Mouse (Mus musculus) cerebellum, postnatal 4 days (tissue): ENCODE measurements around the gene Hmga1b.
A peak's percentile ranks its signal among the peaks of the same experiment; 100 is the strongest.
"Not testable (repeated sequence)": the region's sequence is repeated elsewhere in the genome, so short reads cannot be mapped to it uniquely, and the experiment has no call there.

ENCODE experiments used
- DNase-seq, 2 experiments: peaks; one replicate each; pipeline ENCODE4 v3.0.0; 2022; ENCODE audit warnings: low spot score in 2 of 2, mixed read lengths in 1 of 2

The Hmga1b gene

DNA sequence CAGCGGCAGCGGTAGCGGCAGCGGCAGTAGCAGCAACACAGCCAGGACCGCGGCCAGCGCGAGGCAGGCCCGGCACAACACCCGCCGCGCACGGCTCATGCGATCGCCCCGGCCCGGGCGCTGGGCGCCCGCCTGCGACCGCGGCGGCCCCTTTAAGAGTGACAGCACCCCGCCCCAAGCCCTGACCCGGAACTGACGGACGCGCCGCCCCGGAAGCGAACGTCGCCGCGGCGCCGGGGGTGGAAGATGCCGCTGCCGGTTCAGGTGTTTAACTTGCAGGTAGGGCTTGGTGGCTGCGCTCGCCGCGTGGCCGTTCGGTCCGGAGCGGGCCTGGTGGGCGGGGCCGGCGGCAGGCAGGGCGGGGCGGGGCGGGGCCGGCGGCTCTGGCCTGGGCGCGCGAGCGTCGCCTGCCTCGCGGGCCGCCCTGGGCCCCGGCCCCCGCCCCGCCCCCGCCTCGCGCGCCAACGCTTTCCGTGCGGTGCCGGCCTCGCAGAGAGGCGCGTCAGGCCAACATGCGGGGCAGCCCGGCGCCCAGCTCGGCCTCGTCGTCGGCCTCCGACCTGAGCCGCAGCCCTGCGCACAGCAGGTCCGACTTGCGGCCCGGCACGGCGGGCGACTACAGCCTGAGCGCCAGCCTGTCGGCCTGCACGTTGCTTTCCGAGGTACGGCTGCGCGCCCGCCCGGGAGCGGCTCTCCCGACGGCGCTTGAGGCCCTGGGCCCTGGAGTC, 21.6 kb downstream of the Hmga1b start, which contains the start of the genes Rfng and Gps1:
Gene Rfng (minus strand): TSS at position 144 of the 728 bp plus-strand sequence.
Gene Gps1 (plus strand): TSS at position 209 of the 728 bp plus-strand sequence.
- DNase-seq, result peak; percentile 66 to 81

DNA sequence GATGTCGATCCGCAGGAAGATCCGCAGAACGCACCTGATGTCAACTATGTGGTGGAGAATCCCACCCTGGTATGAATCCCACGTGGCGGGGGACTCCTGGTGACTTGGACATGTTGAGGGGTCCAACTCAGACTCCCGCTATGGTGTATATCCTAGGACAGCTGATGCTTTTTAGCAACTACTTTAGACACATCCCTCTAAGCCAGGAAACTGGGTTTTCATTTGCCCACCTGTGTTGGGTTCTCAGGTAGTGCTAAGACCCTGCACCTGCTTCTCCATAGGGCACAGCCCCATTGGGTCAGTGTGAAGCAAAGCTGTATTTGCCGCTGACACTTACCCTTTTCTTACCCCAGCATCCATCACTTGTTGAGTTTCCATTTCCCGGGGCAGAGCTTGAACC, 22.6 kb downstream of the Hmga1b start:
- no peak for DNase-seq

DNA sequence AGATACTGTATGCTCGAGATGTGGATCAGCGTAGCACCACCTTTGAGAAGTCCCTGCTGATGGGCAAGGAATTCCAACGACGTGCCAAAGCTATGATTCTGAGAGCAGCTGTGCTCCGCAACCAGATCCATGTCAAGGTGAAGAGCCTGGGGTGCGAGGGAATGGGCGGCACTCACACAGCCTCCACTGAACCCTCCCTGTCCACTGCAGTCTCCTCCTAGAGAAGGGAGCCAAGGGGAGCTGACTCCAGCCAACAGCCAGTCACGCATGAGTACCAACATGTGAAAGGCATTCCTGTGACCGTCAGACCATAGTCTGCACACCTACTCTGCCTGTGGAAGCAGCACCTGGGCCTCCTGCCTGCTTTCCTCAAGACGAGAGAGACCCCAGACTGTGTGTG, 25.9 kb downstream of the Hmga1b start:
- not testable (repeated sequence) for DNase-seq

DNA sequence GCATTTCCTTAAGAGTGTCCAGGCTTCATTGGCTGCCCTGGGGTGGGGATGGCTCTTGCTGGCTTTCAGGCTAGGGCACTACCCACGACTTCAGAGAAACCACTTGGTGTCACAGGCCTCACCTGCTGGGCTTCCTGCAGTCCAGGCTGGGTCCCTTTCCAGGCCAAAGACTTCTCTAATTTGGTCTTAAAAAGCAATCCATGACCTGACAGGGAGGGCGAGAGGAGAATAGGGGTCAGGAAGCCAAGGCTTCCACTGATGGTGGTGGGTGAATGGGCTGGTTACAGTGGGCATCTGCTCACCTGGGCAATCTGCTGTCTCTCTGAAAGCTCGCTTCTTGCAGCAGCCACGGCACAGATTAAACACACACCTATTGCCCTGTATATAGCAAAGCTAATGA, 26.8 kb downstream of the Hmga1b start:
- DNase-seq, result no peak

DNA sequence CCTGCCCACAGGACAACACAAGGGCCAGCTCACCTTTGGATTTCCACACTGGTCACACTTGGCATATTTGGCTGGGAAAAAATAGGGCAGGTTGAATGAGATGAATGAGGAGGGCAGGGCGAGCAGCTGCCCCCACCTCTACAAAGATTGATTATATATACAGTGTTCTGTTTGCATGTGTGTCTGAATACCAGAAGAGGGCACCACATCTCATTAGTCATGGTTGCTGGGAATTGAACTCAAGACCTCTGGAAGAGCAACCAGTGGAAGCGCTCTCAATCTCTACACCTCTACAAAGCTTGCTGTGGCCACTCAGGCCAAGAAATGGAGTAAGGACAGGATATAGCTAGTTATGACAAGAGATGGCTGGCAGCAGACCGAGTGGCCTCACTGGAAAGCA, 27.2 kb downstream of the Hmga1b start:
- no peak for DNase-seq

DNA sequence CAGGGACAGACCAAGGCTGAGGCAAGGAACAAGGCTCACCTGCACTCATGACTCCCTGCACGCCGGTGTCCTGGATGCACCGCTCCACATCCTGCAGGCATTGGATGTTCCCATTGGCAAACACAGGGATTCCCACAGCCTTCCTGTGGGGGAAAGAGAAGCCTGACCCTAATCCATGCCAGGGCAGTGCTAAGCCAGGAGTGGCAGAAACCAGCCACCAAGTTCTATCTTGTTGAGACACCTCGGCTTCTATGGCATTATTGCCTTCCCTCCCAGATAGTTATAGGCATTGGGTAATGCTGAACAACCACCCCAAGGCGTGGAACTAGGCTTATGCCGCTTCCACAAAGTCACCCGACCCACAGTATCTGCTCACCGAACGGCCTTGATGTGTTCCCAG, 30.1 kb downstream of the Hmga1b start:
- DNase-seq, result no peak

DNA sequence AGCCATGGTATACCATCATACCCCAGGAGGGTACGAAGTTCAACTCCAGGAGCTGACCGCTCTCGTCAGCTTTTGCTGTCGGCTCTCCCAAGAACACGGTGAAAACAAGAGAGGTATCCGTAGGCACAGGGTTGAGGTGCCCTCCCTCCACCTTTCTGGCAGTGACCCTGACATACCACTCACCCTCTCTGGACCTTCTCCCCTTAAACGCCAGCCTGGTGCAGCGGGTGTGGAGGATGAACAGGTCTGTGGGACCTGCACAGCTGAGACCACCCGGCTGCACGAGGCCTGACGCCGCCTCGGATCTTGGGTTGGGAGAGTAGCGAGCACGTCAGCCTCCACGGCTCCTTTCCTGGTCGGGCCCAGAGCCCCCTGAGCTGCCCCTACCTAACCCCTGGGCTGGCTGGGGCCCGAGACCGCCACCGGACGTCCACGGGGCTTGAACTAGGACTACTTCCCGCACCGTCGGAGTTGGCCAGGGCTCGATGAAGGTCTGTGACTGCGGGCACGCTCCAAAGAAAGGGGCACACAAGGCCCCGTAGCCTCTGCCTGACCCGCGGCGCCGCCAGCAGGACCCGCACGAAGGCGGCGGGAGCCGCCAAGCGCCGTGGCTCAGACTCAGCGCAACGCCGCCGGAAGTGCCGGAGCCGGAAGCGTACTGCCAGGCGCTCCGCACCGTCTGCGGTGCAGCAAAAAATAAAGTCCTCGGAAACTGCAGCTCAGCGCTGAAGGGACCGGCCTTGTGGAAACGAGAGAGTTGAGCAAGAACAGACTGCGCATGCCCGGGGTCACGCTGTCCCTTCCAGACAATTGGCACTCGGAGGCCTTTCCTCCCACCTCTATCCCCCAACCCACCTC, 33.4 kb downstream of the Hmga1b start, which contains the start of gene Dus1l:
Gene Dus1l (minus strand): TSS at position 648 of the 858 bp plus-strand sequence.
- DNase-seq, result peak; percentile 99

DNA sequence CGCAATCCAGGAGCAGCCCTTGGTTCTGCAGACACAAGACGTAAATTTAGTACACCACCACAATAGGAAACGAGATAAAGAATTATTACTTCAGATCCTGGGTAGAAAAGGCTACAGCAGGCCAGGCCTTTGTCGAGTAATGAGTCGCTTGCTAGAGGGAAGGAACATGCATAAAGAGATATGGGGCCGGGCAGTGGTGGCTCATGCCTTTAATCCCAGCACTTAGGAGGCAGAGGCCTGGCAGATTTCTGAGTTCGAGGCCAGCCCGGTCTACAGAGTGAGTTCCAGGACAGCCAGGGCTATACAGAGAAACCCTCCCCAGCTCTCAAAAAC, 34.0 kb downstream of the Hmga1b start:
- no peak for DNase-seq

DNA sequence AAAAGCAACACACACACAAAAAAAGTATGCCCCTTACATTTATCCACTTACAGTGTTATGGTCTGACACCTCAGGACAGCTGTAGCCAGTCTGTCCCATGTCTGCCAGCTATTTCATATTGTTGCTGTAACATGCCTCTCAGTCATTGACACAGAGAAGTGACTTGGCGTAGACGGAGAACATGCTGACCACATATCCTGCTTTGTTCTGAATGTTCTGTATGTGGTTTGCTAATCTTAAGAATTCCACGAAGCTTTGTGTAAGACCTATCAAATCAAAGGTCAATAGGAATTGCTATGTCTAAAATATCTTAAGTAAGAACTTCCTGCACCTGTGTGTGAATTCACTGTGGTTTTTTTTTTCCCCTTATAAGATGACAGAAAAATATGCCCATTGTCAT, 35.6 kb downstream of the Hmga1b start:
- no peak for DNase-seq

DNA sequence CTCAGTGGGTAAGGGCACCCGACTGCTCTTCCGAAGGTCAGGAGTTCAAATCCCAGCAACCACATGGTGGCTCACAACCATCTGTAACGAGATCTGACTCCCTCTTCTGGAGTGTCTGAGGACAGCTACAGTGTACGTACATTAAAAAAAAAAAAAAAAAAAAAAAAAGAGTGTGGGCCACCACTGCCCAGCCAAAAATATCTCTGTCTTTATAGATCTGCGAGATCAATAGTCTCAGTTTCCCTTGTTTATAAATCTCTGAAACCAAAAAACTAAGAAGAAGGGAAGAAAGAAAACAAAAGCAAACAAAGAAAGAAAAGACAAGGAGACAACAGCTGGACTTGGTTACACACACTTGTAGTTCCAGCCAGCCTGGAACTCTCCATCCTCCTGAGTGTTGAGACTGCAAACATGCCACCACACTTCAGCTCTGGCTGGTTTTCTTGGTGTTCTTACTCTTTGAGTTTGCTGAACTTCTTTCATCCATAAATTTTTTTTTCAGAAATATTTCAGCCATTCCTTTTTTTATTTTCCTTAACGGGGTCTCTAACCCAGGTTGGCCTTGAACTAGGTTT, 36.8 kb downstream of the Hmga1b start:
- no peak for DNase-seq

DNA sequence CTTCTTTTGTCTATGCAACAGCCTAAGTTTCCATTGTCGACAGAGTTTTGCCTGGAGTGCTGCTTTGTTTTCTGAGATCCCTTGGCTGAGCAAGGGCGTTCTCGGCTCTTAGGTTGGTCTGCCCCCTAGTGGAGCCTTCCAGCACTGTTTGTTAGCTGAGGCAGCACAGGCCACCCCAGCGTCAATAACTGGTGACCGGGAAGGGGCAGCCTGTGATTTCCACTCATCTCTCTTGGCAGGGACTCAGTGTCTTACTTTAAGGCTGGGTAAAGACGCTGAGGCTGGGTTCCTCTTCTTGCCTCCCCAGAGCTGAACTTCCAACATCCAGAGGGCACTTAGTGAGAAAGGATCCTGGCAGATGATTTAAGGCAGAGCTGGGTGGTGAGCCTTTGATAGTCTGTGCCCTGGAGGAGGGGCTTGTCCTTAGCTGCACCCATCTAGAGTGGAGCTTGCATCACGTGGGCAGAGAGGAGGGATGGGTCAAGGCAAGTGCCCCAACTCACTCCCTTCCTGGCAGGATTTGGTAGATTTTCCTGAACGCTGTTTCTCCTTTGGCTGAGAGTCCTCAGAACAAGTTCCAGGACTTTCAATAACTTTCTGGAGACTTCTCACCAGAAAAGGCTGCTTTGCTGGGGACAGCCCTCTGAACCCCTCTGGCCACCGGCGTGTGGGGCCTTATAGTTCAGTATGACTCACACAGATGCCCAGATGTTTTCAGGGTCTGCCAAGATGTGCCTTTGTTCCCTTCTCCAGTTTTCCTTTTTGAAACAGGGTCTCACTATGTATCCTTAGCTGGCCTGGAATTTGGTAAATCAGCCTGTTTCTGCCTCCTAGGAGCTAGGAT, 37.7 kb downstream of the Hmga1b start:
- peak; percentile 82 to 88 for DNase-seq

DNA sequence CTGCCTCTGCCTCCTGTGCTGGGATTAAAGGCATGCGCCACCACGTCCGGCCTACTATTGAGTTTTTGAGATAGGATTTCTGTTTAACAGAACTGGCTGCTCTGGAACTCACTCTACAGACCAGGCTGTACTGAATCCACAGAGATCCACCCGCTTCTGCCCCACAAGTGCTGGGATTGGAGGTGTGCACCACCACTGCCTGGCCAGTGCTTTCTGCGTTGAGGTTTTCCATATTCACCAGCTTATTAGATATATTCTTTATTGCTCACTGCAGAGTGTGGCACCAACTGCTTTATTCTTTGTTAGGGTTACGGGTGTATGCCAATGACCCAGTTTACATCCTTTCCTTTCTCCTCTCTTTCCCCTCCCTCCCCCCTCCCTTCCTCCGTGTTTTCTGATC, 41.7 kb downstream of the Hmga1b start:
- DNase-seq, result no peak

DNA sequence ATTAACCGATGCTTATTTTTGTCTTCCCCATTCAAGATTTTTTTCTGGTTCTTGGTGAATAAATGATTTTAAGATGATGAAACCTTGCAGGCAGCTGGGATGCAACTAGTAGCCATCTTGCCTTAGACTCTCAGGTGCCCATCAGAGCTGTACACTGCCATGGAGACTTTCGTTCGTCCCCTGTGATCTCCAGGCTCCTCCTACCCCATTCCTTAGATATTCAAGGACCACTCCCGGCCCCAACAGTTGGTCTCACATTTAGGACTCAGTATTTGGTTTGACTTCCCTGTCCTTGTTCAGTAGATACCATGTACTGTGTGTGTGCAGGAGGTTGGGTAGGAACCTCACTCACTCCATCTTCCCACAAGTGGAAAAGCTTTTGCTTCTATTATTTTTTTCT, 42.2 kb downstream of the Hmga1b start:
- DNase-seq, result no peak

DNA sequence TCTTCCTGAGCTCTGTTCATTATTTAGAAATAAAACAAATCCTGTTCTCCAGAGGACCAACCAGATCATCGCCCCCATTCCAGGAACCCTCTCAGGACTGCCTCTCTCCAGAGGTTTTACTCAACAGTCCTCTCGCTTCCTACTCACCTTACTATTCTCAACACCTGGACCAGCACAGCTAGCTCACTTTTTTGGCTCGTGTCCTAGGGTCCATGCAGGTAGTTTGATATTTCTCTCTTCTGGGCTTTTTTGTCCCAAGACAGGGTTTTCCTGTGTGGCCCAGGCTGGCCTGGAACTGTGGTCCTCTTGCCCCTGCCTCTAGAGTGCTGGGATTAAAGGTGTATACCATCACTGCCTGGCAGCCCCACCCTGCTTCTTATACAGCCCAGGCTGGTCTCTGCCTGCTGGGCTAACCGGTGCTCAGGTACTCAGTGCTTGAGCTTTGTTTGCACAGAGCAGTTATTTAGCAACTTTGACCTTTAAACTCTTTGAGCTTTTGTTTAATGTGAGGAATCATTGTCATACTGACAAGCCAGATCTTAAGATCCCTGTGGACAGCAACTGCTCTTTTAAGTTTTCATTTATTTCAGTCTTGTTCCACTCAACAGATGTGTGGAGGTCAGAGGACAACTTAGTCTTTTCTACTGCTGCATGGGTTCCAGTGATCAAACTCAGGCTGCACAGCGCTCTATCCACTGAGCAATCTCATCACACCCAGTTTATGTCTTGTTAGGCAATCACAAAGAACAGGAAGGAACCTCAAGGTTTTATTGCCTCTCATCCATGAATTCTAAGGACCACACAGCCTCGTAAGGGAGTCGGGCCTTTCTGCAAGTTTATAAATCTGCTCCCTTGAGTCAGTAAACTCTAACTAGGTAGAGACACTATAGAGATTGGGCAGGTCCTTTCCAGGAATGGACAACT, 43.0 kb downstream of the Hmga1b start:
- DNase-seq, result no peak

DNA sequence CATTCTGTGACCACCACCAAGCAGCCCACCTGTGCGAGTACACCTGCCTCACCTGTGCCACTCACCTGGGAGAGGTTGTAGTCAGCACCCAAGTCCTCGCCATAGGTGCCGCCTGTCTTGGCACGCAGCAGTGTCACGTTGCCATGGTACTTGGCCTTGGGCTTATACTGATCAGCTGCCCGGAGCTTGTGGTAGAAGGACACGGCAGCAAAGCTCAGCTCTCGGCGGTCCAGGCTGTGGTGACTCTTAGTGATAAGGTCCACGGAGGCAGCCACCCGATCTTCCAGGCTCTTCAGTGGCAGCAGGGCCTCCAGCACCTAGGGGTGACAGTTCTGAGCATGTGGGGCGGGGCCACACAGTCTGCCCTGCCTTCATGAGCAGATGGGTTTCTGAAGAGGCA, 45.4 kb downstream of the Hmga1b start:
- no peak for DNase-seq

DNA sequence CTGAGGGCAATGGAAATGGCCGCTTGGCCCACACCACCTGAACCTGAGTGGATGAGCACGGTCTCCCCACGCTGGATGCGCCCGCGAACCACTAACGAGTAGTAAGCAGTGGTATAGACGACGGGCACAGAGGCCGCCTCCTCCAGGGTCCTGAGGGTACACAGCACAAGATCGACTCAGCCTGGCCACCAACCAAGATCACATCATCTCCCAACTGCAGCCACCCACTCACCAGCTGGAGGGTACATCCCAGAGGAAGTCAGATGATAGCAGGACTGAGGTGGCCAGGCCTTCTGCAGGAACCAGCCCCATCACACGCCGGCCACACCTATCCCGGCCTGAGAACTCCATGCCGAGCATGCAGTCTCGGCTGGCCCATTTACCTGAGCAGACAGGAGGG, 49.5 kb downstream of the Hmga1b start:
- DNase-seq, result no peak
